Mouse (Mus musculus): ENCODE data around the gene Tradd. TPM values are rescaled to one million over a fixed set of nuclear protein-coding genes. Genes with fewer than 3 reads are reported as not detected.

The Tradd gene
- polyA plus RNA-seq, 1 experiment from 2014 or later: 17.9 TPM

GRCm38 (mm10) chr8:105269075-105269458, 4.7 kb upstream of the Tradd start:
- Histone ChIP-seq H3K4me1 (replicated peaks) (peaks cover 37% of the 10 kb centered on the region), H3K4me3 (peak overlapping the region; percentile 50), H3K27me3 (peaks cover 77% of the 10 kb centered on the region), H3K4me2 (peak overlapping the region; percentile 84), H3K9me3 (replicated peaks) (no peaks in the 10 kb centered on the region), H3K9ac (peak overlapping the region; percentile 52), H3K36me3 (0 out of 2 replicates have a peak, but pooled peaks cover 3% of the 10 kb centered on the region), H3K27ac (no peak overlapping the region)
- ATAC-seq (replicated peaks; ENCODE audit: insufficient number of reproducible peaks, insufficient read depth, low FRiP score, low read depth): no peak
- WGBS: 6% methylated on average over 10 of the region's 10 CpGs

- Histone ChIP-seq H3K9ac (peak overlapping the region; percentile 52), H3K4me3 (peak overlapping the region; percentile 50), H3K9me3 (replicated peaks) (no peaks in the 10 kb centered on the region), H3K27ac (no peak overlapping the region), H3K4me2 (peak overlapping the region; percentile 84), H3K27me3 (peaks cover 74% of the 10 kb centered on the region), H3K36me3 (0 out of 2 replicates have a peak, but pooled peaks cover 3% of the 10 kb centered on the region), H3K4me1 (replicated peaks) (peaks cover 42% of the 10 kb centered on the region)
- peak; percentile 24; the same call in 1 of the 2 replicates for ATAC-seq (replicated peaks; ENCODE audit: insufficient number of reproducible peaks, insufficient read depth, low FRiP score, low read depth)
- 3% methylated on average over 65 of the region's 65 CpGs for WGBS
These were observed 4.1 kb upstream of the Tradd start for GRCm38 (mm10) chr8:105268342-105269074.

DNA sequence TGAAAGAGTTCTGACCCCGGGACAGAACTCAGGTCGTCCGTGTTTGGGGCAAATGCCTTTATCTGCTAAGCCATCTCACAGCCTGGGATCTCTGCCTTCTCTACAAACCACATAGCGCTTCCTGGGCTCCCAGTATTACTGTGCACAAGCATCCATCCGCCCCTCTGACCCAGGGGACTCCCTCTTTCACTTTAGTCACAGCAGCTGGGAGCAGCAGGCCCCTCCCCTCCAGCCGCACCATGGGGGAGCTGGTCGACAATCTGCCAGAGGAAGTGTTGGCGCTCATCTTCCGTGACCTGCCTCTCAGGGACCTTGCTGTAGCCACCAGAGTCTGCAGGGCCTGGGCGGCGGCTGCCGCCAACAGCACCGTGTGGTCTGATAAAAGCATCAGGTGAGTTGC, 2.4 kb upstream of the Tradd start:
- 44% methylated on average over 13 of the region's 13 CpGs for WGBS
- Histone ChIP-seq H3K4me3 (no peak overlapping the region), H3K36me3 (0 out of 2 replicates have a peak, but pooled peaks cover 3% of the 10 kb centered on the region), H3K27me3 (peaks cover 62% of the 10 kb centered on the region), H3K9ac (no peak overlapping the region), H3K27ac (no peak overlapping the region), H3K4me1 (replicated peaks) (peaks cover 42% of the 10 kb centered on the region), H3K4me2 (no peak overlapping the region), H3K9me3 (replicated peaks) (no peaks in the 10 kb centered on the region)
- ATAC-seq (replicated peaks; ENCODE audit: insufficient number of reproducible peaks, insufficient read depth, low FRiP score, low read depth): no peak

GRCm38 (mm10) chr8:105265128-105265527, 719 bp upstream of the Tradd start:
- WGBS: 12% methylated on average over 10 of the region's 10 CpGs
- Histone ChIP-seq H3K27ac (no peak overlapping the region), H3K4me3 (peak overlapping the region; percentile 79), H3K27me3 (peaks cover 56% of the 10 kb centered on the region), H3K36me3 (0 out of 2 replicates have a peak, but pooled peaks cover 3% of the 10 kb centered on the region), H3K4me2 (peak overlapping the region; percentile 80), H3K4me1 (replicated peaks) (peaks cover 36% of the 10 kb centered on the region), H3K9me3 (replicated peaks) (no peaks in the 10 kb centered on the region), H3K9ac (peak overlapping the region; percentile 62)
- ATAC-seq (replicated peaks; ENCODE audit: insufficient number of reproducible peaks, insufficient read depth, low FRiP score, low read depth): no peak

- ATAC-seq (replicated peaks; ENCODE audit: insufficient number of reproducible peaks, insufficient read depth, low FRiP score, low read depth): no peak
- Histone ChIP-seq H3K27me3 (peaks cover 52% of the 10 kb centered on the region), H3K27ac (no peak overlapping the region), H3K4me3 (peak overlapping the region; percentile 79), H3K9me3 (replicated peaks) (no peaks in the 10 kb centered on the region), H3K4me2 (peak overlapping the region; percentile 80), H3K36me3 (0 out of 2 replicates have a peak, but pooled peaks cover 3% of the 10 kb centered on the region), H3K4me1 (replicated peaks) (peaks cover 35% of the 10 kb centered on the region), H3K9ac (no peak overlapping the region)
- 40% methylated on average over 16 of the region's 16 CpGs for WGBS
These were observed 1.0 kb downstream of the Tradd start for GRCm38 (mm10) chr8:105263244-105263912.

DNA sequence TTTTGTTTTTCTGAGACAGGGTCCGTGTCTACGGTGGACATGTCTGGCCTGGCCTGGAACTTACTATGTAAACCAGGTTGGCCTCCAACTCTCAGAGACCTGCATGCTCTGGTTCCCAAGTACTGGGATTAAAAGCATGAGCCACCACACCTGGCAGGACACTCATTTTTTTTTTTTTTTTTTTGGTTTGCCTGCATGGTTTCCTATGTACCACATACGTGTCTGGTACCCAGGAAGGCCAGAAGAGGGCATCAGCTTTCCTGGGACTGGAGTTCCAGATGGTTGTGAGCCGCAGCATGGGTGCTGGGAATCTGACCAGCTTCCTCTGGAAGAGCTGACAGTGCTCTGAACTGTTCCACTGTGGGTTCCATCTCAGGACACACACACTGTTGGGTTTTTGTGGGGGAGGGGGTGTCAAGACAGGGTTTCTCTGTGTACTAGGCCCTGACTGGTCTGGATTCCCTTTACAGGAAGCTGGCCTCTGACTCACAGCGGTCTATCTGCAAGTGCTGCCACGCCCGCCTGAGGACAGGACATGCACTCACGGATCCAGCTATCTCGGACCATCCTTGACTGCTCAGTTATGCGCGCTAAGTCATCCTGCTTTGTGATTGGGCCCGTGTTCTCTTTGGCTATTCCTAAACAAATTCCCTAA, 3.0 kb downstream of the Tradd start:
- Histone ChIP-seq H3K4me3 (no peak overlapping the region), H3K27me3 (peaks cover 39% of the 10 kb centered on the region), H3K9ac (no peak overlapping the region), H3K9me3 (replicated peaks) (no peaks in the 10 kb centered on the region), H3K4me2 (no peak overlapping the region), H3K36me3 (no peaks in the 10 kb centered on the region), H3K4me1 (replicated peaks) (peaks cover 30% of the 10 kb centered on the region), H3K27ac (no peak overlapping the region)
- 86% methylated on average over 12 of the region's 12 CpGs for WGBS
- ATAC-seq (replicated peaks; ENCODE audit: insufficient number of reproducible peaks, insufficient read depth, low FRiP score, low read depth): no peak

GRCm38 (mm10) chr8:105260371-105261099, 3.9 kb downstream of the Tradd start:
- ATAC-seq (replicated peaks; ENCODE audit: insufficient number of reproducible peaks, insufficient read depth, low FRiP score, low read depth): no peak
- no peaks in the 10 kb centered on the region for H3K36me3 ChIP-seq
- H3K9me3 ChIP-seq (replicated peaks): no peaks in the 10 kb centered on the region
- no peak overlapping the region for H3K9ac ChIP-seq
- peaks cover 30% of the 10 kb centered on the region for H3K4me1 ChIP-seq (replicated peaks)
- peaks cover 44% of the 10 kb centered on the region for H3K27me3 ChIP-seq
- no peak overlapping the region for H3K4me3 ChIP-seq
- no peak overlapping the region for H3K4me2 ChIP-seq
- no peak overlapping the region for H3K27ac ChIP-seq
- WGBS: 71% methylated on average over 7 of the region's 7 CpGs

DNA sequence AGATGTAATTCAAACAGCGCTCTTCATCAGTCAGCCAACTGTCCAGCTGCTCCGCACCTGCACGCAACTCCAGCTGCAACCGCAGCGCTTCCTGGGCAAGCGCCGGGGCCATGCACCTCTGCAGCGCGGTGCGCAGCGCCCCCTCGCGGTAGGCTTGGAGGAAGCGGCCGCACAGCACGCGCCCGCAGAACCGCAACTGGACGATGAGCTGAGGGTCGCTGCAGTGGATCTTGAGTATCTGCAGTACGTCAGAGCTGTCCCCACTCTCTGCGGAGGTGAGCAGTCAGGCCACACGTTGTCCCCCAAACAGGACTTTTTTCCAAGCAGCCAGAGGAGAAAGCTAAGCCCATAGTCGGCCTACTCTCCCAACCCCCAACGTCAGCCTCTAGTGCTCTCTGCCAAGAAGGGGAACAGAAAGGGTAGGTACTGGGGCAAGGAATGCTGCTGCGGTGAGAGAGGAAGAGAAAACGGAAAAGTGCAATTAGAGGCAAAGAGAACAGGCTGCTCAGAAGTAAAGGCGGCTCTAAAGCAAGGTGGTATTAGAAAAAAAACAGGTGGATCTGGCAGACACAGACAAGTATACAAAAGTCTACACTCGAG, 4.6 kb downstream of the Tradd start:
- WGBS: 5% methylated on average over 30 of the region's 30 CpGs
- H3K9ac ChIP-seq: peak overlapping the region; percentile 48
- peaks cover 47% of the 10 kb centered on the region for H3K27me3 ChIP-seq
- H3K27ac ChIP-seq: no peak overlapping the region
- H3K9me3 ChIP-seq (replicated peaks): no peaks in the 10 kb centered on the region
- H3K36me3 ChIP-seq: no peaks in the 10 kb centered on the region
- H3K4me3 ChIP-seq: peak overlapping the region; percentile 51
- ATAC-seq (replicated peaks; ENCODE audit: insufficient number of reproducible peaks, insufficient read depth, low FRiP score, low read depth): no peak
- peaks cover 33% of the 10 kb centered on the region for H3K4me1 ChIP-seq (replicated peaks)
- peak overlapping the region; percentile 89 for H3K4me2 ChIP-seq

GRCm38 (mm10) chr8:105258911-105259720, 5.3 kb downstream of the Tradd start:
- peak overlapping the region; percentile 89 for H3K4me2 ChIP-seq
- H3K27me3 ChIP-seq: peaks cover 47% of the 10 kb centered on the region
- peaks cover 34% of the 10 kb centered on the region for H3K4me1 ChIP-seq (replicated peaks)
- ATAC-seq (replicated peaks; ENCODE audit: insufficient number of reproducible peaks, insufficient read depth, low FRiP score, low read depth): no peak
- 7% methylated on average over 55 of the region's 55 CpGs for WGBS
- H3K4me3 ChIP-seq: peak overlapping the region; percentile 51
- H3K27ac ChIP-seq: no peak overlapping the region
- no peaks in the 10 kb centered on the region for H3K9me3 ChIP-seq (replicated peaks)
- H3K36me3 ChIP-seq: no peaks in the 10 kb centered on the region
- peak overlapping the region; percentile 48 for H3K9ac ChIP-seq
